Mouse (Mus musculus) ovary, postnatal 10 days (tissue): ENCODE measurements around the gene Nxph2.
A peak's percentile ranks its signal among the peaks of the same experiment; 100 is the strongest.

Experiments
- DNase-seq: peaks from one replicate; pipeline ENCODE4 v3.0.0; 2022; ENCODE audit warnings: low spot score

Nxph2 gene

GRCm38 (mm10) chr2:23320746-23321585 lies at the start of gene Nxph2:
Gene Nxph2 (plus strand): TSS chr2:23321246.
- DNase-seq, result no peak

- peak; percentile 5 for DNase-seq
Observed at GRCm38 (mm10) chr2:23290991-23291390, 30.1 kb upstream of the Nxph2 start.

- no peak for DNase-seq
Observed at GRCm38 (mm10) chr2:23314869-23315268, 6.2 kb upstream of the Nxph2 start.
